Mouse (Mus musculus): ENCODE measurements around the gene Pparg. TPM values are rescaled to one million over a fixed set of nuclear protein-coding genes. Genes with fewer than 3 reads are reported as not detected.

Pparg gene
- total and polyA plus RNA-seq, 3 experiments, result not detected

GRCm38 (mm10) chr6:115318811-115319210, 41.9 kb upstream of the Pparg start:
- in situ Hi-C loops (cut with MboI; ENCODE audit: low pct_ligation_motif_present, low pct_unique_long_range_greater_than_20kb, low sequenced_read_pairs) (no loop called here), dilution Hi-C loops (cut with MboI; ENCODE audit: extremely low pct_ligation_motif_present, extremely low pct_unique_long_range_greater_than_20kb, low sequenced_read_pairs) (no loop called here)
- Histone ChIP-seq H3K79me2 (replicated peaks; ENCODE audit: control insufficient read depth, extremely low read depth, insufficient read depth, poor library complexity, severe bottlenecking) (no peaks in the 10 kb centered on the region), H3K9ac (ENCODE audit: insufficient read depth, low read depth) (no peak overlapping the region), H3K4me3 (replicated peaks in 1 of 3; ENCODE audit: low read depth in 2 of 3, low read length in 2 of 3, poor library complexity in 1 of 3) (no peak overlapping the region), H3K4me1 (ENCODE audit: control insufficient read depth in 1 of 2, insufficient read depth in 2 of 2) (peaks cover 14 to 48% of the 10 kb centered on the region in 2 experiments), H3K27me3 (replicated peaks) (no peaks in the 10 kb centered on the region), H3K36me3 (replicated peaks in 1 of 2; ENCODE audit: control insufficient read depth in 1 of 2, insufficient read depth in 1 of 2, low read length in 1 of 2) (no peaks in the 10 kb centered on the region), H3K9me3 (replicated peaks; ENCODE audit: low read length) (no peaks in the 10 kb centered on the region), H3K27ac (ENCODE audit: insufficient read depth, low read depth) (no peak overlapping the region), H3K4me2 (ENCODE audit: insufficient read depth, low read depth, poor library complexity, severe bottlenecking) (no peak overlapping the region)
- no peak for DNase-seq (ENCODE audit: extremely low read depth)
- TF ChIP-seq CTCF (conservative IDR thresholded peaks at IDR 0.05 in 1 of 2, IDR thresholded peaks at IDR 0.05 in 1 of 2; ENCODE audit: low read depth in 2 of 2, low read length in 2 of 2) (no peak), MAX (IDR thresholded peaks at IDR 0.05; ENCODE audit: low read length) (no peak), BHLHE40 (IDR thresholded peaks at IDR 0.05; ENCODE audit: low read depth, low read length) (no peak), TBP (conservative IDR thresholded peaks at IDR 0.05; ENCODE audit: low read depth, low read length) (no peak), ZC3H11A (IDR thresholded peaks at IDR 0.05; ENCODE audit: low read depth, low read length) (no peak), JUN (IDR thresholded peaks at IDR 0.05; ENCODE audit: insufficient read depth, low read depth, low read length) (no peak), ELF1 (IDR thresholded peaks at IDR 0.05; ENCODE audit: low read depth, low read length) (no peak), POLR2AphosphoS2 (IDR thresholded peaks at IDR 0.05; ENCODE audit: low read depth, low read length) (no peak)

GRCm38 (mm10) chr6:115319686-115320085, 41.1 kb upstream of the Pparg start:
- in situ Hi-C loops (cut with MboI; ENCODE audit: low pct_ligation_motif_present, low pct_unique_long_range_greater_than_20kb, low sequenced_read_pairs) (no loop called here), dilution Hi-C loops (cut with MboI; ENCODE audit: extremely low pct_ligation_motif_present, extremely low pct_unique_long_range_greater_than_20kb, low sequenced_read_pairs) (no loop called here)
- H3K9ac ChIP-seq (ENCODE audit: insufficient read depth, low read depth), result no peak overlapping the region
- no peak overlapping the region for H3K4me2 ChIP-seq (ENCODE audit: insufficient read depth, low read depth, poor library complexity, severe bottlenecking)
- no peak for DNase-seq (ENCODE audit: extremely low read depth)
- no peak for TF ChIP-seq SIN3A (IDR thresholded peaks at IDR 0.05; ENCODE audit: low read length)
- TF ChIP-seq TBP (conservative IDR thresholded peaks at IDR 0.05; ENCODE audit: low read depth, low read length), result no peak
- TF ChIP-seq MAZ (IDR thresholded peaks at IDR 0.05; ENCODE audit: low read depth, low read length), result no peak
- no peak for TF ChIP-seq TCF12 (IDR thresholded peaks at IDR 0.05; ENCODE audit: low read depth, low read length)
- no peak for TF ChIP-seq PAX5 (IDR thresholded peaks at IDR 0.05; ENCODE audit: low read length)
- no peak for TF ChIP-seq CHD2 (IDR thresholded peaks at IDR 0.05; ENCODE audit: low read length)
- TF ChIP-seq USF2 (conservative IDR thresholded peaks at IDR 0.05; ENCODE audit: low read depth, low read length), result no peak
- H3K36me3 ChIP-seq (replicated peaks in 1 of 2; ENCODE audit: control insufficient read depth in 1 of 2, insufficient read depth in 1 of 2, low read length in 1 of 2), result no peaks in the 10 kb centered on the region
- no peak overlapping the region for H3K4me3 ChIP-seq (replicated peaks in 1 of 3; ENCODE audit: low read depth in 2 of 3, low read length in 2 of 3, poor library complexity in 1 of 3)
- H3K79me2 ChIP-seq (replicated peaks; ENCODE audit: control insufficient read depth, extremely low read depth, insufficient read depth, poor library complexity, severe bottlenecking), result no peaks in the 10 kb centered on the region
- H3K27me3 ChIP-seq (replicated peaks), result no peaks in the 10 kb centered on the region
- peaks cover 14 to 46% of the 10 kb centered on the region in 2 experiments for H3K4me1 ChIP-seq (ENCODE audit: control insufficient read depth in 1 of 2, insufficient read depth in 2 of 2)
- no peak overlapping the region for H3K27ac ChIP-seq (ENCODE audit: insufficient read depth, low read depth)
- H3K9me3 ChIP-seq (replicated peaks; ENCODE audit: low read length), result no peaks in the 10 kb centered on the region
